ENCODE assay signal across 22 mouse cellular contexts in genomic region chr12:82366754-82367153, GRCm38 (mm10).
DNase-seq lines count a peak whose midpoint lies in the region; ATAC-seq and TF ChIP-seq lines count a peak whose summit lies in the region.
"Had no signal": no experiment of that assay in that cellular context is flagged by ENCODE, and none has a peak within 500 bp of the region (broad histone marks: within the 10 kb centered on the region; RNA-seq: fewer than 3 reads in every experiment).

No protein-coding gene starts in this region.

- peak; percentile 26; the same call in 1 of the 2 replicates for ATAC-seq in lung, postnatal 0 days
- no peak; the same call in 1 of the 2 replicates for ATAC-seq in G1E (ENCODE audit: extremely low read depth, insufficient number of reproducible peaks, low FRiP score, poor library complexity, severe bottlenecking)
- ATAC-seq in granulocyte monocyte progenitor cell, adult 5-6 weeks (replicated peaks; ENCODE audit: poor library complexity, severe bottlenecking) = peak; percentile 66
- ATAC-seq: activated CD4-positive, CD25-positive, alpha-beta regulatory T cell, adult 4 months; forebrain, embryonic 15.5 days; hindbrain, embryonic 16.5 days; inflammation-experienced regulatory T-cells, adult 6 months; Patski had no signal

- H3K4me2 ChIP-seq in lung, postnatal 0 days (replicated peaks; ENCODE audit: low read depth, low read length) = no peak overlapping the region
- H3K4me2 ChIP-seq: embryonic facial prominence, embryonic 12.5 days; forebrain, embryonic 15.5 days; hindbrain, embryonic 12.5 days had no signal

- H3K9ac ChIP-seq in lung, postnatal 0 days (replicated peaks; ENCODE audit: low read depth) = no peak overlapping the region
- H3K9ac ChIP-seq: embryonic facial prominence, embryonic 12.5 days; forebrain, embryonic 15.5 days; hindbrain, embryonic 12.5 days had no signal

- no peak for TF ChIP-seq EP300 in lung, postnatal 0 days (IDR thresholded peaks at IDR 0.05)

- H3K27me3 ChIP-seq in lung, postnatal 0 days (replicated peaks; ENCODE audit: insufficient read depth, low read length) = no peaks in the 10 kb centered on the region
- H3K27me3 ChIP-seq in G1E (ENCODE audit: insufficient read depth, low read length) = no peaks in the 10 kb centered on the region
- H3K27me3 ChIP-seq in embryonic facial prominence, embryonic 10.5 days (replicated peaks; ENCODE audit: low read depth, poor library complexity, severe bottlenecking) = no peaks in the 10 kb centered on the region
- H3K27me3 ChIP-seq: embryonic facial prominence, embryonic 12.5 days; forebrain, embryonic 15.5 days; hindbrain, embryonic 12.5 days; Patski had no signal

- no peak for DNase-seq in lung, postnatal 0 days (ENCODE audit: low spot score)
- no peak for DNase-seq in lung, postnatal 10 days
- DNase-seq in G1E (ENCODE audit: low spot score) = peak; percentile 39
- no peak for DNase-seq in adrenal gland, adult 8-10 months
- no peak for DNase-seq in embryonic facial prominence, embryonic 10.5 days (ENCODE audit: low spot score)
- DNase-seq: adrenal gland, postnatal 25 days; cerebellum, adult 18-20 months; cerebellum, postnatal 10 days; embryo, embryonic 11 days; gastrocnemius, postnatal 14 days; heart, postnatal 10 days; heart, postnatal 4 days had no signal

- no peak for TF ChIP-seq POLR2A in olfactory bulb, adult 2 months (IDR thresholded peaks at IDR 0.05; ENCODE audit: insufficient read depth, low read depth, low read length)

- H3K9me3 ChIP-seq in lung, postnatal 0 days (ENCODE audit: low read length) = no peaks in the 10 kb centered on the region
- H3K9me3 ChIP-seq in G1E (replicated peaks) = no peaks in the 10 kb centered on the region
- H3K9me3 ChIP-seq in embryonic facial prominence, embryonic 10.5 days = no peaks in the 10 kb centered on the region
- H3K9me3 ChIP-seq: embryonic facial prominence, embryonic 12.5 days; forebrain, embryonic 15.5 days; heart, embryonic 10.5 days; hindbrain, embryonic 12.5 days had no signal

- WGBS in lung, postnatal 0 days = 81% methylated on average over 6 of the region's 6 CpGs
- 69% methylated on average over 6 of the region's 6 CpGs for WGBS in olfactory bulb, adult 2 months
- WGBS in embryonic facial prominence, embryonic 10.5 days = 94% methylated on average over 6 of the region's 6 CpGs

- no peak overlapping the region for H3K4me3 ChIP-seq in lung, postnatal 0 days (ENCODE audit: low read depth, low read length)
- no peak overlapping the region for H3K4me3 ChIP-seq in G1E (ENCODE audit: low read depth, low read length)
- no peak overlapping the region for H3K4me3 ChIP-seq in olfactory bulb, adult 2 months (ENCODE audit: insufficient read depth, low read depth, low read length)
- H3K4me3 ChIP-seq in embryonic facial prominence, embryonic 10.5 days = no peak overlapping the region
- H3K4me3 ChIP-seq: embryonic facial prominence, embryonic 12.5 days; forebrain, embryonic 15.5 days; heart, embryonic 10.5 days; hindbrain, embryonic 12.5 days had no signal

- H3K27ac ChIP-seq in lung, postnatal 0 days (ENCODE audit: low read length) = no peak overlapping the region
- H3K27ac ChIP-seq in olfactory bulb, adult 2 months (ENCODE audit: insufficient read depth, low read depth, low read length) = peak overlapping the region; percentile 53; the same call in 1 of the 2 replicates
- no peak overlapping the region for H3K27ac ChIP-seq in embryonic facial prominence, embryonic 10.5 days (replicated peaks)
- H3K27ac ChIP-seq: embryonic facial prominence, embryonic 12.5 days; forebrain, embryonic 15.5 days; heart, embryonic 10.5 days; hindbrain, embryonic 12.5 days had no signal

- no peak for TF ChIP-seq CTCF in lung, postnatal 0 days (IDR thresholded peaks at IDR 0.05)
- no peak for TF ChIP-seq CTCF in G1E (IDR thresholded peaks at IDR 0.05; ENCODE audit: low read depth, low read length)
- no peak for TF ChIP-seq CTCF in olfactory bulb, adult 2 months (IDR thresholded peaks at IDR 0.05; ENCODE audit: insufficient read depth, low read depth, low read length)

- H3K4me1 ChIP-seq in lung, postnatal 0 days (ENCODE audit: insufficient read depth, low read depth, low read length) = no peaks in the 10 kb centered on the region
- peaks cover 45% of the 10 kb centered on the region for H3K4me1 ChIP-seq in G1E (ENCODE audit: insufficient read depth, low read depth, low read length)
- peaks cover 24% of the 10 kb centered on the region for H3K4me1 ChIP-seq in olfactory bulb, adult 2 months (ENCODE audit: control insufficient read depth, insufficient read depth, low read length)
- H3K4me1 ChIP-seq in embryonic facial prominence, embryonic 10.5 days = 0 out of 2 replicates have a peak, but pooled peaks cover 6% of the 10 kb centered on the region
- H3K4me1 ChIP-seq: embryonic facial prominence, embryonic 12.5 days had no signal

- H3K36me3 ChIP-seq in lung, postnatal 0 days (ENCODE audit: insufficient read depth, low read length) = peaks cover 3% of the 10 kb centered on the region; the same call in 1 of the 2 replicates
- peaks cover 89% of the 10 kb centered on the region for H3K36me3 ChIP-seq in G1E (replicated peaks)
- H3K36me3 ChIP-seq in embryonic facial prominence, embryonic 10.5 days (replicated peaks) = peaks cover 13% of the 10 kb centered on the region; the same call in 1 of the 2 replicates
- H3K36me3 ChIP-seq: forebrain, embryonic 15.5 days; hindbrain, embryonic 12.5 days had no signal
